Mouse (Mus musculus) MEL (cell line): ENCODE data around the gene Heg1. TPM values are rescaled to one million over a fixed set of nuclear protein-coding genes. Genes with fewer than 3 reads are reported as not detected.
A peak's percentile ranks its signal among the peaks of the same experiment; 100 is the strongest.

Source experiments
- DNase-seq: peaks from one replicate; pipeline ENCODE4 v3.0.0; 2011; ENCODE audit warnings: low read depth, low spot score
- H3K27ac ChIP-seq: 2 replicates; pipeline ENCODE4 v1.5.1; 2012; ENCODE audit warnings: low read depth, mild to moderate bottlenecking, control low read depth, low read length, moderate library complexity; ENCODE audit not compliant: control insufficient read depth
- H3K27me3 ChIP-seq, 2 experiments: fragments of 150-350 bp in 1 of 2; sonication (generic) in 1 of 2; 2 replicates each; pipeline ENCODE4 v1.6.1; 2012; ENCODE audit warnings: low read length in 2 of 2, mild to moderate bottlenecking in 2 of 2, improper control_type of control experiment in 1 of 2, moderate library complexity in 1 of 2; ENCODE audit not compliant: insufficient read depth in 2 of 2, control insufficient read depth in 1 of 2
- H3K36me3 ChIP-seq, 2 experiments: 2 replicates each; pipeline ENCODE4 v1.6.1; 2012 to 2014; ENCODE audit warnings: low read length in 2 of 2, improper control_type of control experiment in 1 of 2, inconsistent platforms in 1 of 2, mild to moderate bottlenecking in 1 of 2; ENCODE audit not compliant: insufficient read depth in 2 of 2, control insufficient read depth in 1 of 2
- H3K4me1 ChIP-seq, 2 experiments: fragments of 150-350 bp in 1 of 2; sonication (generic) in 1 of 2; 2 replicates each; pipeline ENCODE4 v1.6.1; 2012; ENCODE audit warnings: low read length in 2 of 2, improper control_type of control experiment in 1 of 2, mild to moderate bottlenecking in 1 of 2; ENCODE audit not compliant: insufficient read depth in 2 of 2, control insufficient read depth in 1 of 2
- H3K4me3 ChIP-seq, 2 experiments: fragments of 150-350 bp in 1 of 2; sonication (generic) in 1 of 2; 2 replicates each; pipeline ENCODE4 v1.5.1; 2012; ENCODE audit warnings: low read depth in 2 of 2, low read length in 2 of 2, mild to moderate bottlenecking in 2 of 2, moderate library complexity in 2 of 2, control low read depth in 1 of 2, improper control_type of control experiment in 1 of 2; ENCODE audit not compliant: control insufficient read depth in 1 of 2, insufficient read depth in 1 of 2
- H3K79me2 ChIP-seq: 2 replicates; pipeline ENCODE4 v1.6.1; 2012; ENCODE audit warnings: mild to moderate bottlenecking, low read length, moderate library complexity; ENCODE audit not compliant: control insufficient read depth, poor library complexity, insufficient read depth
- H3K9ac ChIP-seq: 2 replicates; pipeline ENCODE4 v1.6.1; 2012; ENCODE audit warnings: low read depth, mild to moderate bottlenecking, control low read depth, low read length, moderate library complexity; ENCODE audit not compliant: control insufficient read depth, poor library complexity, severe bottlenecking
- H3K9me3 ChIP-seq: fragments of 150-350 bp; sonication (generic); replicated peaks from 2 replicates; pipeline ENCODE4 v1.6.1; 2012; ENCODE audit warnings: mild to moderate bottlenecking, low read length, improper control_type of control experiment, moderate library complexity; ENCODE audit not compliant: insufficient read depth
- BHLHE40 ChIP-seq: IDR thresholded peaks from 2 replicates; pipeline ENCODE4 v1.6.1; 2012; ENCODE audit warnings: low read depth, mild to moderate bottlenecking, inconsistent platforms, low read length, improper control_type of control experiment, borderline replicate concordance
- CHD1 ChIP-seq: IDR thresholded peaks from 2 replicates; pipeline ENCODE4 v1.6.1; 2012; ENCODE audit warnings: low read depth, mild to moderate bottlenecking, inconsistent platforms, low read length, improper control_type of control experiment
- CHD2 ChIP-seq: IDR thresholded peaks from 2 replicates; pipeline ENCODE4 v1.6.1; 2011; ENCODE audit warnings: low read length, improper control_type of control experiment
- E2F4 ChIP-seq: IDR thresholded peaks from 2 replicates; pipeline ENCODE4 v1.6.1; 2011; ENCODE audit warnings: low read depth, low read length, improper control_type of control experiment, borderline replicate concordance
- ELF1 ChIP-seq: IDR thresholded peaks from 2 replicates; pipeline ENCODE4 v1.6.1; 2014; ENCODE audit warnings: low read depth, mild to moderate bottlenecking, inconsistent platforms, low read length, improper control_type of control experiment, moderate library complexity
- EP300 ChIP-seq, 2 experiments: IDR thresholded peaks; 2 replicates each; pipeline ENCODE4 v1.6.1; 2011; ENCODE audit warnings: improper control_type of control experiment in 2 of 2, low read length in 2 of 2, low read depth in 1 of 2, mild to moderate bottlenecking in 1 of 2
- ETS1 ChIP-seq: IDR thresholded peaks from 2 replicates; pipeline ENCODE4 v1.6.1; 2012; ENCODE audit warnings: low read depth, mild to moderate bottlenecking, inconsistent platforms, low read length, improper control_type of control experiment, moderate library complexity
- GABPA ChIP-seq: IDR thresholded peaks from 2 replicates; pipeline ENCODE4 v1.6.1; 2012; ENCODE audit warnings: low read depth, mild to moderate bottlenecking, inconsistent platforms, low read length, improper control_type of control experiment, moderate library complexity
- GATA1 ChIP-seq: IDR thresholded peaks from 2 replicates; pipeline ENCODE4 v1.6.1; 2011; ENCODE audit warnings: low read depth, low read length, improper control_type of control experiment
- HCFC1 ChIP-seq: IDR thresholded peaks from 2 replicates; pipeline ENCODE4 v1.6.1; 2012; ENCODE audit warnings: low read depth, mild to moderate bottlenecking, inconsistent platforms, low read length, improper control_type of control experiment, moderate library complexity
- JUND ChIP-seq: IDR thresholded peaks from 2 replicates; pipeline ENCODE4 v1.6.1; 2011; ENCODE audit warnings: low read depth, mild to moderate bottlenecking, improper control_type of control experiment, low read length
- KAT2A ChIP-seq: conservative IDR thresholded peaks from 2 replicates; pipeline ENCODE4 v1.6.1; 2012; ENCODE audit warnings: low read depth, low read length, improper control_type of control experiment, inconsistent platforms
- MAFK ChIP-seq: IDR thresholded peaks from 2 replicates; pipeline ENCODE4 v1.6.1; 2011; ENCODE audit warnings: low read depth, mild to moderate bottlenecking, low read length, improper control_type of control experiment, borderline replicate concordance
- MAX ChIP-seq: IDR thresholded peaks from 2 replicates; pipeline ENCODE4 v1.6.1; 2011; ENCODE audit warnings: low read length, improper control_type of control experiment
- MEF2A ChIP-seq: IDR thresholded peaks from 2 replicates; pipeline ENCODE4 v1.6.1; 2014; ENCODE audit warnings: low read depth, mild to moderate bottlenecking, inconsistent platforms, low read length, improper control_type of control experiment; ENCODE audit not compliant: poor library complexity, insufficient replicate concordance, severe bottlenecking; ENCODE audit errors: extremely low read depth
- MXI1 ChIP-seq: IDR thresholded peaks from 2 replicates; pipeline ENCODE4 v1.6.1; 2011; ENCODE audit warnings: mild to moderate bottlenecking, low read depth, low read length, improper control_type of control experiment
- MYB ChIP-seq: IDR thresholded peaks from 2 replicates; pipeline ENCODE4 v1.6.1; 2011; ENCODE audit warnings: mild to moderate bottlenecking, low read depth, low read length, improper control_type of control experiment
- MYC ChIP-seq: IDR thresholded peaks from 2 replicates; pipeline ENCODE4 v1.6.1; 2011; ENCODE audit warnings: low read depth, mild to moderate bottlenecking, low read length, improper control_type of control experiment, moderate library complexity
- NELFE ChIP-seq: IDR thresholded peaks from 2 replicates; pipeline ENCODE4 v1.6.1; 2011; ENCODE audit warnings: low read depth, low read length, improper control_type of control experiment
- NRF1 ChIP-seq: IDR thresholded peaks from 2 replicates; pipeline ENCODE4 v1.6.1; 2014; ENCODE audit warnings: low read depth, mild to moderate bottlenecking, inconsistent platforms, low read length, improper control_type of control experiment, moderate library complexity; ENCODE audit not compliant: poor library complexity, insufficient read depth, severe bottlenecking
- POLR2A ChIP-seq, 2 experiments: IDR thresholded peaks; 2 replicates each; pipeline ENCODE4 v1.6.1; 2011 to 2012; ENCODE audit warnings: low read length in 2 of 2, mild to moderate bottlenecking in 2 of 2, control low read depth in 1 of 2, improper control_type of control experiment in 1 of 2, low read depth in 1 of 2, moderate library complexity in 1 of 2; ENCODE audit not compliant: control insufficient read depth in 1 of 2, insufficient read depth in 1 of 2, poor library complexity in 1 of 2
- POLR2AphosphoS2 ChIP-seq: IDR thresholded peaks from 2 replicates; pipeline ENCODE4 v1.6.1; 2011; ENCODE audit warnings: low read length, improper control_type of control experiment
- POLR2AphosphoS5 ChIP-seq: IDR thresholded peaks from 2 replicates; pipeline ENCODE4 v1.6.1; 2012; ENCODE audit warnings: low read depth, borderline replicate concordance, mild to moderate bottlenecking, inconsistent platforms, low read length, moderate library complexity, mixed read lengths
- RAD21 ChIP-seq: IDR thresholded peaks from 2 replicates; pipeline ENCODE4 v1.6.1; 2011; ENCODE audit warnings: mild to moderate bottlenecking, low read depth, low read length, improper control_type of control experiment
- RCOR1 ChIP-seq: IDR thresholded peaks from 2 replicates; pipeline ENCODE4 v1.6.1; 2012; ENCODE audit warnings: low read depth, mild to moderate bottlenecking, inconsistent platforms, low read length, improper control_type of control experiment
- SIN3A ChIP-seq: IDR thresholded peaks from 2 replicates; pipeline ENCODE4 v1.6.1; 2012; ENCODE audit warnings: low read length, improper control_type of control experiment, inconsistent platforms
- SMC3 ChIP-seq: IDR thresholded peaks from 2 replicates; pipeline ENCODE4 v1.6.1; 2011; ENCODE audit warnings: low read depth, low read length, improper control_type of control experiment
- TAL1 ChIP-seq: IDR thresholded peaks from 2 replicates; pipeline ENCODE4 v1.6.1; 2012; ENCODE audit warnings: mild to moderate bottlenecking, inconsistent platforms, low read length, moderate library complexity, mixed read lengths
- TBP ChIP-seq: IDR thresholded peaks from 2 replicates; pipeline ENCODE4 v1.8.0; 2011; ENCODE audit warnings: low read depth, low read length, improper control_type of control experiment
- TCF12 ChIP-seq: IDR thresholded peaks from 2 replicates; pipeline ENCODE4 v1.6.1; 2014; ENCODE audit warnings: low read depth, mild to moderate bottlenecking, inconsistent platforms, low read length, improper control_type of control experiment, moderate library complexity
- UBTF ChIP-seq: IDR thresholded peaks from 2 replicates; pipeline ENCODE4 v1.6.1; 2012; ENCODE audit warnings: low read depth, mild to moderate bottlenecking, inconsistent platforms, low read length, improper control_type of control experiment, moderate library complexity, borderline replicate concordance; ENCODE audit not compliant: insufficient read depth
- USF2 ChIP-seq, 2 experiments: IDR thresholded peaks; 2 replicates each; pipeline ENCODE4 v1.6.1; 2011 to 2012; ENCODE audit warnings: improper control_type of control experiment in 2 of 2, low read length in 2 of 2, borderline replicate concordance in 1 of 2, inconsistent platforms in 1 of 2, low read depth in 1 of 2, mild to moderate bottlenecking in 1 of 2; ENCODE audit not compliant: insufficient read depth in 1 of 2
- ZKSCAN1 ChIP-seq: IDR thresholded peaks from 2 replicates; pipeline ENCODE4 v1.6.1; 2012; ENCODE audit warnings: low read depth, mild to moderate bottlenecking, inconsistent platforms, low read length, improper control_type of control experiment, moderate library complexity
- ZMIZ1 ChIP-seq: IDR thresholded peaks from 2 replicates; pipeline ENCODE4 v1.6.1; 2012; ENCODE audit warnings: low read depth, mild to moderate bottlenecking, inconsistent platforms, low read length, improper control_type of control experiment, moderate library complexity
- ZNF384 ChIP-seq: IDR thresholded peaks from 2 replicates; pipeline ENCODE4 v1.6.1; 2012; ENCODE audit warnings: low read depth, mild to moderate bottlenecking, inconsistent platforms, low read length, improper control_type of control experiment
- polyA plus RNA-seq, 2 experiments: library from polyadenylated mRNA; stranded (reverse) in 1 of 2; unstranded in 1 of 2; fragments of >175 nt in 1 of 2; fragments of >200 nt in 1 of 2; gene quantifications; 2 replicates each; pipeline versions ENCODE4 v1.2.1 to v1.2.4; 2012; ENCODE audit warnings: low replicate concordance in 2 of 2, low read depth in 1 of 2; ENCODE audit not compliant: insufficient read length in 2 of 2, insufficient read depth in 1 of 2, missing spikeins in 1 of 2
- total RNA-seq: library from RNA; depleted of rRNA; stranded (reverse); fragments of 300-350 nt; gene quantifications from 2 replicates; pipeline ENCODE4 v1.2.3, GENCODE M21; 2012

Gene Heg1
- total and polyA plus RNA-seq, 3 experiments: 4.1 to 72.0 (median 6.9) TPM

DNA sequence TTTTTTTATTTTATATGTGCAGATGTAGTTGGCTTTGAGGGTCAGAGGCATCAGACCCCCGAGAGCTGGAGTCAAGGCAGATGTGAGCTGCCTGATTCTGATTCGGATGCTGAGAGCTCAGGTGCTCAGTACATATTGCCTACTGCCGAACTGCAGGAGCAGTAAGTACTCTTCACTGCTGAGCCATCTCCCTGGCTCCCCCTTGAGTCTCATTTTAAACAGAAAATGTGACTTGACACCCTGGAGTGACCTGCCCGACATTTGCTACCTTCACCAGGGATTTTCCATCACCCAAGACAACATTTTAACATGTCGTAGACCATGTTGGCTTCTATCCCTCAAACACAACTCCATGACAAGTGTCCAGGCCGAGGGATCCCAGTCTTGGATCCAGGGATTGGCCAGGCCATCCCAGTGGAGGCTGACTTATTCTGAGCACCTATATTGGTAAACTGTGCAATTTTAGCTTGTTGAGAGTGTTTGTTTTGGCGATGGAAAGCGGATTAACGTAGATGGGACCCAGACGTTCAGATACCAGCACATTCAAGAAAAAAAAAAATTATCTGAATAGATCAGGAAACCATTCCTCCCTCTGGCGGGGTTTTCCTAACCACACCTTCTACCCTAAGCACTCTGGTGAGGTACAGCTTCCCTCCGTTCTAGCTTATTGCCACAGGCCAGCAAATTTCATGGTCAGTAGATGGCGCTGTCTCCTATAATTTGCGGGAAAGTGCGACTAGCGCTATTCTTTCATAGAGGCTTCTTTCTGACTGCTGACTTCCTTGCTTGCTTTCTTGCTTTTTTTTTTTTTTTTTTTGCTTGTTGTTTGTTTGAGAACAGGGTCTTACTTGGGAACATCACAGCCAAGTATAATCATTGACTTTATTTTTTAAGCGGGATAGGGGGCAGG is 136.4 kb downstream of the Heg1 start:
- Histone ChIP-seq H3K9me3 (no peaks in the 10 kb centered on the region), H3K27me3 (no peaks in the 10 kb centered on the region; a peak in 1 of 4 replicates), H3K79me2 (no peaks in the 10 kb centered on the region), H3K9ac (no peak overlapping the region), H3K27ac (no peak overlapping the region), H3K4me3 (no peak overlapping the region), H3K4me1 (no peaks in the 10 kb centered on the region), H3K36me3 (peaks cover 0 to 3% of the 10 kb centered on the region in 2 experiments; a peak in 1 of 4 replicates)
- peak; percentile 86 for DNase-seq
- TF ChIP-seq E2F4: no peak
- no peak for TF ChIP-seq ZKSCAN1
- TF ChIP-seq MYB: no peak
- no peak for TF ChIP-seq TCF12
- TF ChIP-seq KAT2A: no peak
- no peak; the same call in 1 of the 2 replicates for TF ChIP-seq POLR2AphosphoS2
- TF ChIP-seq POLR2AphosphoS5: no peak
- peak; percentile 45; the same call in 1 of the 2 replicates for TF ChIP-seq ZMIZ1
- no peak for TF ChIP-seq HCFC1
- TF ChIP-seq MAX: no peak
- peak; percentile 87 for TF ChIP-seq ZNF384
- peak; percentile 13; the same call in 1 of the 2 replicates for TF ChIP-seq CHD2
- no peak for TF ChIP-seq ELF1
- no peak for TF ChIP-seq UBTF
- TF ChIP-seq BHLHE40: 0 out of 2 replicates have a peak, but pooled peaks have one; percentile 7
- TF ChIP-seq MAFK: no peak
- TF ChIP-seq MEF2A: no peak
- TF ChIP-seq GATA1: no peak
- TF ChIP-seq JUND: 0 out of 2 replicates have a peak, but pooled peaks have one; percentile 19
- TF ChIP-seq MXI1: no peak
- TF ChIP-seq CHD1: no peak
- TF ChIP-seq RCOR1: no peak
- TF ChIP-seq GABPA: 0 out of 2 replicates have a peak, but pooled peaks have one; percentile 25
- no peak for TF ChIP-seq TBP
- no peak; a peak in 1 of 4 replicates for TF ChIP-seq POLR2A (IDR thresholded peaks at IDR 0.05; ENCODE audit: control insufficient read depth in 1 of 2, insufficient read depth in 1 of 2, low read depth in 1 of 2, low read length in 2 of 2, poor library complexity in 1 of 2)
- peak; percentile 95 for TF ChIP-seq SMC3
- TF ChIP-seq ETS1: no peak
- TF ChIP-seq USF2 (IDR thresholded peaks at IDR 0.05; ENCODE audit: borderline replicate concordance in 1 of 2, insufficient read depth in 1 of 2, low read depth in 1 of 2, low read length in 2 of 2): no peak
- TF ChIP-seq TAL1: no peak
- TF ChIP-seq RAD21: peak; percentile 96
- TF ChIP-seq SIN3A: peak; percentile 57; the same call in 1 of the 2 replicates
- peak; percentile 30 for TF ChIP-seq NELFE
- no peak for TF ChIP-seq EP300 (IDR thresholded peaks at IDR 0.05; ENCODE audit: low read depth in 1 of 2, low read length in 2 of 2)
- 0 out of 2 replicates have a peak, but pooled peaks have one; percentile 54 for TF ChIP-seq MYC
- TF ChIP-seq NRF1: no peak
